16 mouse cellular contexts compared by ENCODE assay signal in the genomic region with DNA sequence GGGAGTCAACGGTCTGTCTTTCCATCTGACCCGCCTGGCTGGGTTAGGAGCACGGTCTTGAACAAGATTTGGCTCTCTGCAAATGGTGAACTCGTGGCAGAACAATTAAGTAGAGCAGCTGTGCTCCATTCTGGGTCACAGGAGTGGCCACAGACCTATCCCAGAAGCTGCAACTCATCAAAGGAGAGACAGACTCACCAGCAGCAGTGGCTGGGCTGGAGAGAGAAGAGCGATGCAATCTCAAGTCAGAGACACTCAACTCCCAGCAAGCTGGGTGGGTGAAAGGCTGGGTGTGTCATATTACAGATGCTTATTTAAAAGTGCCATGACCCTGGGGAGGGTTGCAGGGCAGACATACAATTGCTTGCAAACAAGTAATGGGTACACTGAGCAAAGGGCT. TPM values are rescaled to one million over a fixed set of nuclear protein-coding genes. Genes with fewer than 3 reads are reported as not detected.
A peak's percentile ranks its signal among the peaks of the same experiment; 100 is the strongest.
DNase-seq lines count a peak whose midpoint lies in the region; ATAC-seq and TF ChIP-seq lines count a peak whose summit lies in the region.
"Had no signal": no experiment of that assay in that cellular context is flagged by ENCODE, and none has a peak within 500 bp of the region (broad histone marks: within the 10 kb centered on the region; RNA-seq: fewer than 3 reads in every experiment).

No protein-coding gene starts in this region.

- no peak for DNase-seq in kidney, adult 9 months
- DNase-seq in 3T3-L1 (ENCODE audit: low read depth, low spot score), result peak; percentile 92
- peak; percentile 21 to 33 for DNase-seq in heart, postnatal 14 days
- DNase-seq in left cerebral cortex, postnatal 36 days (ENCODE audit: low spot score in 2 of 2), result no peak
- DNase-seq in cerebellum, adult 9-10 months, result no peak
- DNase-seq in urinary bladder, adult 2 months (ENCODE audit: low spot score), result no peak
- DNase-seq: cerebellum, adult 18-20 months; kidney, adult 2 months; right cerebral cortex, postnatal 4 days; thymus, postnatal 14 days had no signal

- 32% methylated on average over 5 of the region's 5 CpGs for WGBS in kidney, embryonic 16.5 days

- no peaks in the 10 kb centered on the region for H3K27me3 ChIP-seq in kidney, embryonic 16.5 days (ENCODE audit: insufficient read depth, low read length)
- no peaks in the 10 kb centered on the region for H3K27me3 ChIP-seq in C2C12 (ENCODE audit: control insufficient read depth, insufficient read depth, insufficient read length)
- H3K27me3 ChIP-seq: forebrain, embryonic 12.5 days; lung, embryonic 15.5 days had no signal

- H3K4me2 ChIP-seq in kidney, embryonic 16.5 days (replicated peaks; ENCODE audit: low read depth, low read length), result no peak overlapping the region
- H3K4me2 ChIP-seq: forebrain, embryonic 12.5 days; lung, embryonic 15.5 days had no signal

- no peak overlapping the region for H3K9ac ChIP-seq in kidney, embryonic 16.5 days (replicated peaks; ENCODE audit: low read length)
- H3K9ac ChIP-seq: forebrain, embryonic 12.5 days; lung, embryonic 15.5 days had no signal

- no peak for TF ChIP-seq CTCF in C2C12 (IDR thresholded peaks at IDR 0.05; ENCODE audit: control insufficient read depth, insufficient read depth, insufficient read length)

- no peak overlapping the region for H3K4me3 ChIP-seq in kidney, embryonic 16.5 days (ENCODE audit: low read length)
- no peak overlapping the region for H3K4me3 ChIP-seq in C2C12 (ENCODE audit: insufficient read depth, poor library complexity, severe bottlenecking)
- H3K4me3 ChIP-seq: forebrain, embryonic 12.5 days; lung, embryonic 15.5 days; midbrain, embryonic 10.5 days had no signal

- H3K79me2 ChIP-seq in C2C12 (ENCODE audit: control insufficient read depth, insufficient read depth), result no peaks in the 10 kb centered on the region

- ATAC-seq in kidney, embryonic 16.5 days (ENCODE audit: low FRiP score, low TSS enrichment), result peak; percentile 59; the same call in 1 of the 2 replicates
- ATAC-seq: hindbrain, embryonic 16.5 days had no signal

- intact Hi-C loops in heart, postnatal 14 days (cut with DNase I), result no loop called here
- intact Hi-C loops in left cerebral cortex, postnatal 36 days (cut with DNase I), result no loop called here

- 0 out of 2 replicates have a peak, but pooled peaks cover 5% of the 10 kb centered on the region for H3K4me1 ChIP-seq in kidney, embryonic 16.5 days (ENCODE audit: insufficient read depth, low read length)
- H3K4me1 ChIP-seq: midbrain, embryonic 10.5 days had no signal

- no peaks in the 10 kb centered on the region for H3K36me3 ChIP-seq in kidney, embryonic 16.5 days (ENCODE audit: insufficient read depth, low read length)
- no peaks in the 10 kb centered on the region for H3K36me3 ChIP-seq in C2C12 (ENCODE audit: control insufficient read depth, insufficient read depth)
- H3K36me3 ChIP-seq: forebrain, embryonic 12.5 days; lung, embryonic 15.5 days; midbrain, embryonic 10.5 days had no signal

- no peak overlapping the region for H3K27ac ChIP-seq in kidney, embryonic 16.5 days (ENCODE audit: low read length)
- H3K27ac ChIP-seq: forebrain, embryonic 12.5 days; midbrain, embryonic 10.5 days had no signal

- no peak overlapping the region for H3ac ChIP-seq in C2C12 (ENCODE audit: control insufficient read depth, insufficient read length, low read depth)

- H3K9me3 ChIP-seq in kidney, embryonic 16.5 days (ENCODE audit: low read length), result no peaks in the 10 kb centered on the region
- H3K9me3 ChIP-seq: forebrain, embryonic 12.5 days; lung, embryonic 15.5 days; midbrain, embryonic 10.5 days had no signal

- H3K79me3 ChIP-seq in C2C12 (ENCODE audit: low read depth), result no peaks in the 10 kb centered on the region

TF ChIP-seq in C2C12, 6 proteins besides CTCF, POLR2A, EP300 and RAD21:
- TF ChIP-seq MYOD1 (IDR thresholded peaks at IDR 0.05; ENCODE audit: control insufficient read depth, insufficient read length, low read depth) (peak; percentile 33), MYOG (IDR thresholded peaks at IDR 0.05; ENCODE audit: control insufficient read depth, extremely low read depth, insufficient read length) (no peak)

RNA-seq across cellular contexts. Expression of gene Nedd9, which starts 50.4 kb away (rescaled TPM):
- 27.9 and 28.5 TPM in 2 replicates for polyA plus RNA-seq in kidney, embryonic 16.5 days (2015; fragmentation: Nextera tagmentation; extraction: Ambion mirVana)
- polyA plus RNA-seq in C2C12 (2012; fragmentation: generic; extraction: Trizol), result 6.7 TPM
- 10 to 100 TPM; 29.3 to 35.2 TPM for total RNA-seq in heart, postnatal 14 days (2021)
- total RNA-seq in left cerebral cortex, postnatal 36 days (2021), result 1 to 10 TPM; 7.5 to 7.9 TPM
- 13.4 and 15.4 TPM in 2 replicates for polyA plus RNA-seq in urinary bladder, adult 2 months (2012; rRNA removed)

Comparison
In these comparisons a context has a peak if more than half of its experiments do, and no peak if none do; other contexts are left out.
1. DNase-seq: peak in 3T3-L1 (single experiment) and heart, postnatal 14 days (2 of 2); none in kidney, adult 9 months (single experiment), left cerebral cortex, postnatal 36 days (0 of 2), cerebellum, adult 9-10 months (single experiment) and urinary bladder, adult 2 months (single experiment).